Mouse (Mus musculus) heart, embryonic 15.5 days (tissue): ENCODE data around the gene Siah3. TPM values are rescaled to one million over a fixed set of nuclear protein-coding genes. Genes with fewer than 3 reads are reported as not detected.
"Not testable (repeated sequence)": the region's sequence is repeated elsewhere in the genome, so short reads cannot be mapped to it uniquely, and the experiment has no call there.

Source experiments
- ATAC-seq: fragments of 200-750 bp; cut with Nextera tagmentation; replicated peaks from 2 replicates; pipeline ENCODE4 v1.8.0; 2017; ENCODE audit warnings: low read depth, moderate TSS enrichment; ENCODE audit not compliant: insufficient number of reproducible peaks, insufficient read depth, low FRiP score
- H3K27ac ChIP-seq: fragments of 300-500 bp; sonication (generic); 2 replicates; pipeline ENCODE4 v1.5.1; 2015; ENCODE audit warnings: mild to moderate bottlenecking, inconsistent platforms
- H3K27me3 ChIP-seq: fragments of 300-500 bp; sonication (generic); 2 replicates; pipeline ENCODE4 v1.6.1; 2015; ENCODE audit warnings: inconsistent platforms
- H3K36me3 ChIP-seq: fragments of 300-500 bp; sonication (generic); 2 replicates; pipeline ENCODE4 v1.6.1; 2015; ENCODE audit warnings: mild to moderate bottlenecking, inconsistent platforms
- H3K4me1 ChIP-seq: fragments of 300-500 bp; sonication (generic); replicated peaks from 2 replicates; pipeline ENCODE4 v1.6.1; 2015; ENCODE audit warnings: inconsistent platforms
- H3K4me2 ChIP-seq: fragments of 300-500 bp; sonication (generic); 2 replicates; pipeline ENCODE4 v1.6.1; 2015; ENCODE audit warnings: inconsistent platforms, mild to moderate bottlenecking, moderate library complexity
- H3K4me3 ChIP-seq: fragments of 300-500 bp; sonication (generic); 2 replicates; pipeline ENCODE4 v1.5.1; 2015; ENCODE audit warnings: mild to moderate bottlenecking, inconsistent platforms
- H3K9ac ChIP-seq: fragments of 300-500 bp; sonication (generic); 2 replicates; pipeline ENCODE4 v1.6.1; 2015; ENCODE audit warnings: mild to moderate bottlenecking, inconsistent platforms
- H3K9me3 ChIP-seq: fragments of 300-500 bp; sonication (generic); replicated peaks from 2 replicates; pipeline ENCODE4 v1.6.1; 2016; ENCODE audit warnings: inconsistent platforms
- WGBS: fragments of 180-500 bp; shearing (Covaris S2); methylation state at CpG from one replicate; pipeline ENCODE4 v1.1.7; 2015; ENCODE audit warnings: mixed read lengths; 5-methylcytosine and 5-hydroxymethylcytosine counted together
- polyA plus RNA-seq: library from polyadenylated mRNA; unstranded; fragments of >200 nt; fragmentation: Nextera tagmentation; extraction: Ambion mirVana; gene quantifications from 2 replicates; pipeline ENCODE4 v1.2.1, GENCODE M21; 2015

The Siah3 gene
- polyA plus RNA-seq, 1 experiment from 2014 or later = 0.03 TPM

DNA sequence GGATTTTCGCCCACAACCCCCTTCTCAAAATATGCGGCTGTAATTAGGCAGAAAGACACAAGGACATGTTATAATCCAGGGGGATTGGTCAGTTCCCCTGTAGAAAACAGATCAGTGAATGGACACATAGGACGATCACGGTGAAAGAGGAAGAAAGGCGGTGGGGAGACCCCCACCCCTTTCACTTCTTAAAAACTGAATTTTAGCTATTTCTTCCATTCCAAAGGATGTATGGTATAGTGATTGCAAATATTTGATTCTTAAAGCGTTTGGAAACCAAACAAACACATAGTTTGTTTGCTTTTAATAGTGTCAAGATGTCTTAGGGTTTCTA lies 9.9 kb upstream of the Siah3 start:
- 0 out of 2 replicates have a peak overlapping the region, but pooled peaks have one; percentile 26 for H3K9ac ChIP-seq

DNA sequence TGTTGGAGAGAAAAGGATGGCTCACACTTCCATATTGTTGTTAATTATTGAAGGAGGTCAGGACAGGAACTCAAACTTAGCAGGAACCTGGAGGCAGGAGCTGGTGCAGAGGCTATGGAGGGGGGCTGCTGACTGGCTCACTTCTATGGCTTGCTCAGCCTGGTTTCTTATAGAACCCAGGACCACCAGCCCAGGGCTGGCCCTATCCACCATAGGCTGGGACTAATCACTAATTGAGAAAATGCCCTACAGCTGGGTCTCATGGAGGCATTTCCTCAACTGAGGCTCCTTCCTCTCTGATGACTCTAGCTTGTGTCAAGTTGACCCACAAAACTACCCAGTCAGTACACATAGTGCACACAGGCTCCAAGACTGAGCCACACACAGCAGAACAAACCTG lies 9.5 kb upstream of the Siah3 start:
- H3K27ac ChIP-seq, ATAC-seq, H3K4me2 ChIP-seq, H3K27me3 ChIP-seq, H3K9me3 ChIP-seq, H3K36me3 ChIP-seq, H3K4me3 ChIP-seq, H3K9ac ChIP-seq: not testable (repeated sequence)
- H3K4me1 ChIP-seq = peaks cover 11% of the 10 kb centered on the region; the same call in 1 of the 2 replicates

More for the DNA sequence above, 9.9 kb upstream of the Siah3 start:
- no peaks in the 10 kb centered on the region for H3K36me3 ChIP-seq
- H3K4me3 ChIP-seq = peak overlapping the region; percentile 39
- WGBS = 40% methylated on average over 6 of the region's 6 CpGs
- peak overlapping the region; percentile 42; the same call in 1 of the 2 replicates for H3K27ac ChIP-seq
- no peaks in the 10 kb centered on the region for H3K27me3 ChIP-seq
- no peak for ATAC-seq
- peak overlapping the region; percentile 66 for H3K4me2 ChIP-seq
- H3K4me1 ChIP-seq = peaks cover 11% of the 10 kb centered on the region; the same call in 1 of the 2 replicates
- no peaks in the 10 kb centered on the region for H3K9me3 ChIP-seq

DNA sequence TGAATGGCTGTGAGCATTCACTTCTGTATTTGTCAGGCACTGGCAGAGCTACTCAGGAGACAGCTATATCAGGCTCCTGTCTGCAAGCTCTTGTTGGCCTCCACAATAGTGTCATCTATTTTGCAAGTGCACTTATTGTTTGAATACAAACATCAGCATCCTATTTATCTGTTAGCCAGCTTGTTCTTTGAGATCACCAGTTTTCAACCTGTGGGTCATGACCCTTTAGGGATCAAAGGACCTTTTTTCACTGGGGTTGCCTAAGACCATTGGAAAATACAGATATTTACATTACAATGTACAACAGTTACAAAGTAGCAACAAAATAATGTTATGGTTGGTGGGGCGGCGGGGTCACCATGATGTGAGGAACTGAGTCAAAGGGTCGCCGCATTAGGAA lies 1.9 kb upstream of the Siah3 start:
- no peak overlapping the region for H3K9ac ChIP-seq
- H3K36me3 ChIP-seq = no peaks in the 10 kb centered on the region
- H3K9me3 ChIP-seq = no peaks in the 10 kb centered on the region
- no peak overlapping the region for H3K4me2 ChIP-seq
- no peak for ATAC-seq
- no peak overlapping the region for H3K27ac ChIP-seq
- peaks cover 12% of the 10 kb centered on the region for H3K4me1 ChIP-seq
- peaks cover 28% of the 10 kb centered on the region for H3K27me3 ChIP-seq
- no peak overlapping the region for H3K4me3 ChIP-seq
- WGBS = 96% methylated on average over 4 of the region's 4 CpGs

DNA sequence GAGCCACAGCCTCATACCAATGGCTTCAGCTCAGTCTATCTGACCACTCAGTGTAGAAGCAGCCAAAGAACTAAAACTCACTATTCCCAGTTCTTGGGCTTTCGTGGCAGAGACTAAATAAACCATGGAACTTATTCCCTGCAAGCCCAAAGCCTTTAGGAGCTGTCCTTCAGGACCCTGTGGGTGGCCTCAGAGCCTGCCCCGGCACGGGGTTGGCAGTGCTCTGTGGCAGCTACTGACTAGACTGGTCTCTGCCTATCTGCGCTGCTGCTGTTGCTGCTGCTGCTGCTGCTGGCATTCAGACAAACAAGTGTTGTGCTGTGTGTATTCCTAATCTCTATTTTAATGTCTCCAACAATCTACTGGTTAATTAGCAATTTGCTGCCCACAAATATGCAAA lies 1.1 kb upstream of the Siah3 start:
- Histone ChIP-seq H3K4me3 (no peak overlapping the region), H3K9ac (no peak overlapping the region), H3K9me3 (no peaks in the 10 kb centered on the region), H3K4me2 (no peak overlapping the region), H3K36me3 (no peaks in the 10 kb centered on the region), H3K27me3 (peaks cover 31% of the 10 kb centered on the region), H3K4me1 (peaks cover 12% of the 10 kb centered on the region), H3K27ac (no peak overlapping the region)
- ATAC-seq = no peak
- WGBS = 10% methylated on average over 4 of the region's 4 CpGs

DNA sequence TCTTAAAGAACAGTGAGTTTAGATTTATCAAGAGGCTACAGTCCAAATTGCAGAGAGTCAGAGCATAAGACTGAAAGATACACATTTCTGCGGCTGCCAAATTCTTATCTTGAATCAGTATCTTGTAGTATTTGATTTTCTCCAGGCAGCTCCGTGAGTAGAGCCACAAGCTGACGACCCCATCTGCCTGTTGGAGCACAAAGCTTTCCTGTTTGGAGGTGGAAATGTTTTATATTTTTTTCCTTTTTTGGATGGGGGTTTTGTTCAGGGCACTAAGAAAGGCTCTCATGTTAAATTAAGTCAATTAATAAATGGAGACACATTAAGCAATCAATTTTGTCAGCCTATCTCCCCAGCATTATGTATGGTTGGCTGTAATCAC lies 430 bp upstream of the Siah3 start:
- H3K4me2 ChIP-seq = peak overlapping the region; percentile 72; the same call in 1 of the 2 replicates

DNA sequence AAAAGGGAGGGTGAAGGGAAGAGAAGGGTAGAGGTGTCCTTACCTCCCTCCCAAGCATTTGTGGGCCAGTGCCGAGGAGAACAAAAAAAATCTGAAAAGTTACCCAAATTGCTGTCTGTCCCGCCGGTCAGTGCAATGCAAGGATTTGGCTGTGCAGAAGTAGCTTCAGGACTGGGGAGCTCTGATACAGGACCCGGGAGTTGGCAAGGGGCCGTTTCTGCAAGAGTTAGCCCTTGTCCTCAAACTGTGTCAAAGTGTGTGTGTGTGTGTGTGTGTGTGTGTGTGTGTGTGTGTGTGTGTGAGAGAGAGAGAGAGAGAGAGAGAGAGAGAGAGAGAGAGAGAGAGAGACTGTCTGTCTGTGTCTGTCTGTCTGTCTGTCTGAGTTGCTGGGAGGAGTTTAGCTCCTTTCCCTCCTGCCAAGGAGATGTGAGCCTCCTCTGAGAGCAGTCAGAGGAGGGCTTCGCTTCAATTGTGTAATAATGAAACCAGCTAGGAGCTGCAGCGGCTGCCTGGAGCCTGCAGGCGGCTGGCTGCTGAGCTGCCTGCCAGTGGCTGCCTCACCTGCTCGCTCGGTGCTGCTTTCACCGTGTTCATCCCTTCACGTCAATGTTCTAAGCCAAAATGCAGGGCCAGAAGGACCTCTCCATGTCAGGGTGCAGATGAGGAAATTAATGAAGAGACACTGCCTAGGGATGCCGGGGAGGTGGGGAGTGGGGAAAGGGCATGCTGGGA lies 873 bp downstream of the Siah3 start:
- peak overlapping the region; percentile 72 for H3K4me2 ChIP-seq
- peaks cover 34% of the 10 kb centered on the region for H3K27me3 ChIP-seq
- no peak overlapping the region for H3K27ac ChIP-seq
- ATAC-seq = no peak
- WGBS = 8% methylated on average over 13 of the region's 13 CpGs
- peak overlapping the region; percentile 22; the same call in 1 of the 2 replicates for H3K9ac ChIP-seq
- no peaks in the 10 kb centered on the region for H3K36me3 ChIP-seq
- H3K4me3 ChIP-seq = peak overlapping the region; percentile 43
- H3K4me1 ChIP-seq = peaks cover 12% of the 10 kb centered on the region
- H3K9me3 ChIP-seq = no peaks in the 10 kb centered on the region

More for the DNA sequence above, 430 bp upstream of the Siah3 start:
- H3K4me1 ChIP-seq = peaks cover 12% of the 10 kb centered on the region
- H3K4me3 ChIP-seq = no peak overlapping the region
- 23% methylated on average over 3 of the region's 3 CpGs for WGBS
- H3K36me3 ChIP-seq = no peaks in the 10 kb centered on the region
- H3K9ac ChIP-seq = no peak overlapping the region
- no peaks in the 10 kb centered on the region for H3K9me3 ChIP-seq
- peaks cover 33% of the 10 kb centered on the region for H3K27me3 ChIP-seq
- ATAC-seq = no peak
- no peak overlapping the region for H3K27ac ChIP-seq

DNA sequence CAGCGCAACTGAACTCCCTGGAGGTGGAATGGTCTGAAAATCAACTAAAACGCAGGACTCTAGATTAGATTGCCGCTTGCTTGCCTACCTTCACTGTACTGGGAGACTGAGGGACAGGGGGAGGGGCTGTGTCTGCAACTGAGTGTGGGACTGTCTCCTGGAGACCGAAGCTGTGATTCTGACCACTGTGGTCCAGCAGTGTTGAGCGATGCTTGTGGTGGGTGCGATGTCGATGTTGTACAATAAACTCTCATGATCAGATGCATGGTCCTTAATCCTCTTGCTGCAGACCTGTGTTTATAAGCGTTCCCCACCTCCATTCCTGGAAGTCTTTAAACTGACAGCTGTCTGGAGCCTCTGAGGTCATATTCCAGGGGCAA lies 1.4 kb downstream of the Siah3 start:
- Histone ChIP-seq H3K36me3 (no peaks in the 10 kb centered on the region), H3K4me1 (peaks cover 12% of the 10 kb centered on the region), H3K27me3 (peaks cover 34% of the 10 kb centered on the region), H3K9me3 (no peaks in the 10 kb centered on the region), H3K4me3 (peak overlapping the region; percentile 43), H3K4me2 (peak overlapping the region; percentile 72), H3K9ac (peak overlapping the region; percentile 22; the same call in 1 of the 2 replicates), H3K27ac (no peak overlapping the region)
- WGBS = 26% methylated on average over 8 of the region's 8 CpGs
- no peak for ATAC-seq

DNA sequence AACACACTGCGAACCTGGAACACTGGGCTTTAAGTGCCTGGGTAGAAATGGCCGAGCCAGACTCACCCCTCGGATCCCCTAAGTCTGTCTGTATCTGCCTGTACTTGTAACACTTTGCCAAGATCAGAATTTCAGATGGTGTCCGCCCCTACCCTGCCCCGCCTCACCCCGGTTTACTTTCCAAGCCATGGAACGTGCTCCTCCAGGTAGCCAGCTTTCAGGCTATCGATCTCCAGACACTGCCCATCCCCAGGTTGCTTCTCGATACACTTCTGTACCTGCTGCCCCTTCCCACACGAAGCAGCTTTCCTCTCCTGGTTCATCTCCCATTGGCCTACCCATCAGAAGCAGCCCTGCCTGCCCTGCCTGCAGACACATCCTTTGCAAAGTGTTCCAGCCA lies 3.6 kb downstream of the Siah3 start:
- Histone ChIP-seq H3K9me3 (no peaks in the 10 kb centered on the region), H3K36me3 (no peaks in the 10 kb centered on the region), H3K27me3 (peaks cover 29% of the 10 kb centered on the region), H3K4me3 (no peak overlapping the region), H3K27ac (no peak overlapping the region), H3K4me2 (no peak overlapping the region), H3K9ac (no peak overlapping the region), H3K4me1 (peaks cover 12% of the 10 kb centered on the region)
- no peak for ATAC-seq
- 77% methylated on average over 10 of the region's 10 CpGs for WGBS

DNA sequence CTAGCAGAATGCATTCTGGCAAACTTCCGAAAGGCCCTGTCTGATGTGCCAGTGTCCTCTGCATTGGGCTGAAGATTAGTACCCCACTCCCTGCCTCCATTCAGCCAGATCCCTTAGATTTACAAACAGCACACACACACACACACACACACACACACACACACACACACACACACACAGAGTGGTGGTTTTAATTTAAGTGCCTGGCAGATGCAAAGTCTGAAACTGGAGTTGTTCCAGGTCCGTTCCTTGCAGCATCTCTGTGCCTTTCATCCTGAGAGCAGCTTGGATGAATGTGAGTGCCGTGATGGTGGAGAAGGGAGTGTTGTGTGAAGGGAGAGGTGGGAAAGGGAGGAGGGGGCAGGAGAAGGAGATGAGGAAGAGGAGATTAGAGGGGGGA lies 4.2 kb downstream of the Siah3 start:
- no peak for ATAC-seq
- no peak overlapping the region for H3K4me2 ChIP-seq

DNA sequence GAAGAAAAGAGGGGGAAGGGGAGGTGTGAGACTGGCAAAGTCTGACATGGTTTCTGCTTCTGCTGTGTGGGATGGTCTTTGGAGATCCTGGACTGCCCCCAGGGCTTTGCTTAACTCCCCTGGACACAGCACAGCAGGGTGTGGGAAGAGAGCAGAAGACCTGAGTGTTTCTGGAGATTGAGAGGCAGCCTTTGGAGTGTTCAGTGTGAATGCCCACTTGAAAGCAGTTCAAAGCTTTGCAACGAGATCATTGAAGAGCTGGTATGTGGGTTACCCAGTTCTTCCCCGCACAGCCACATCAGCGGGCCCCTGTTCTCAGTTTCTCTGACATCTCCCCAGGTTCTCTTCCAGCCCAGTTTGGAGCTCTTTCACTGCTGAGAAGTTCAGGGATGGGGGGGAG lies 4.7 kb downstream of the Siah3 start:
- 0 out of 2 replicates have a peak, but pooled peaks have one; percentile 28 for ATAC-seq
- no peak overlapping the region for H3K4me3 ChIP-seq
- no peaks in the 10 kb centered on the region for H3K36me3 ChIP-seq
- peaks cover 12% of the 10 kb centered on the region for H3K4me1 ChIP-seq
- no peaks in the 10 kb centered on the region for H3K9me3 ChIP-seq
- no peak overlapping the region for H3K9ac ChIP-seq
- peaks cover 19% of the 10 kb centered on the region for H3K27me3 ChIP-seq
- H3K4me2 ChIP-seq = no peak overlapping the region
- H3K27ac ChIP-seq = no peak overlapping the region
- 40% methylated on average over 3 of the region's 3 CpGs for WGBS

More for the DNA sequence above, 4.2 kb downstream of the Siah3 start:
- H3K4me3 ChIP-seq = no peak overlapping the region
- H3K27ac ChIP-seq = no peak overlapping the region
- H3K9ac ChIP-seq = no peak overlapping the region
- H3K9me3 ChIP-seq = no peaks in the 10 kb centered on the region
- H3K27me3 ChIP-seq = peaks cover 23% of the 10 kb centered on the region
- no peaks in the 10 kb centered on the region for H3K36me3 ChIP-seq
- 39% methylated on average over 3 of the region's 3 CpGs for WGBS
- H3K4me1 ChIP-seq = peaks cover 12% of the 10 kb centered on the region

DNA sequence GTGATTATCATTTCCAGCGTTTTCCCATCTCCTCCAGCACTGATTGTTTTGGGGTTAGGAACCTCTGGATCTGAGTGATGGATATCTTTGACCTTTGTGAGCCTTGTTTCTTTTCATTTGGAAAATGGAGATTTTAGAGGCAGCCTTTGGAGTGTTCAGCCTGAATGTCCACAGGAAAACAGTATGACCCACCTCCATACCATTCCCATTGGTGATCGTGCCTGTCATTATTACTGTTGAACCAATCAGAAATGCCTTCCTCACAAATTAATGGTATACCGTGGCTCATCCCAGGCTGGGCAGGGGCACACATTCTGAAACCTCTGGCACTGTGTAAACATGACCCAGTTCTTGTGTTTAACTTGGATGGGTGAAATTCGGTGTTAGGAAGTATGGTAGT lies 6.0 kb downstream of the Siah3 start:
- peaks cover 5% of the 10 kb centered on the region for H3K4me1 ChIP-seq
- H3K27ac ChIP-seq = no peak overlapping the region
- H3K9ac ChIP-seq = no peak overlapping the region
- ATAC-seq = no peak
- no peaks in the 10 kb centered on the region for H3K9me3 ChIP-seq
- no peaks in the 10 kb centered on the region for H3K36me3 ChIP-seq
- H3K4me3 ChIP-seq = no peak overlapping the region
- WGBS = 74% methylated on average over 4 of the region's 4 CpGs
- no peak overlapping the region for H3K4me2 ChIP-seq
- H3K27me3 ChIP-seq = peaks cover 13% of the 10 kb centered on the region; the same call in 1 of the 2 replicates

DNA sequence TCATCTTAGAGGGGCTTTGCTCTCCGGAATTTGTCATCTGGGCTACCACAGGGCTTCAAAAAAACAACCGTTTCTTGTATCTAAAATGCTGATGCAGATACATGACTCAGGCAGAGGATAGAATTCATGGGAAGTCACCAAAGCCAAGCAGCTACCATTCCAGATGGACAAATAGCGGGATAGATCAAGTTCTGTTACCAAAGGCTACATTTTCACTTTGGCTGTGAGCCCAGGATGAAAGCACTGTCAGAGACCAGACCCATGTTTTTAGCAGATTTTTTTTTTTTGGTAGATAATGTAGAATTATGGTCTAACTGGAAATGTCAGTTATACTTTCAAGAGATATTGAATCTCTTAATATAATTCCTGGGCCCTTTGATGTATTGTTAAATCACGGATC lies 7.4 kb downstream of the Siah3 start:
- H3K27me3 ChIP-seq = peaks cover 6% of the 10 kb centered on the region; the same call in 1 of the 2 replicates
- H3K27ac ChIP-seq = no peak overlapping the region
- no peaks in the 10 kb centered on the region for H3K36me3 ChIP-seq
- H3K4me2 ChIP-seq = no peak overlapping the region
- H3K4me1 ChIP-seq = no peaks in the 10 kb centered on the region
- 70% methylated on average over 4 of the region's 4 CpGs for WGBS
- H3K4me3 ChIP-seq = no peak overlapping the region
- no peak overlapping the region for H3K9ac ChIP-seq
- no peak for ATAC-seq
- no peaks in the 10 kb centered on the region for H3K9me3 ChIP-seq
